Mouse (Mus musculus) liver, embryonic 12.5 days (tissue): Measurements from ENCODE around the gene Vapb. TPM values are rescaled to one million over a fixed set of nuclear protein-coding genes. Genes with fewer than 3 reads are reported as not detected.
A peak's percentile ranks its signal among the peaks of the same experiment; 100 is the strongest.

ENCODE experiments used
- ATAC-seq: fragments of 200-750 bp; cut with Nextera tagmentation; 2 replicates; pipeline ENCODE4 v1.8.0; 2017; ENCODE audit warnings: moderate number of reproducible peaks, mild to moderate bottlenecking, moderate library complexity
- H3K27ac ChIP-seq: fragments of 300-500 bp; sonication (generic); 2 replicates; pipeline ENCODE4 v1.5.1; 2016; ENCODE audit warnings: mild to moderate bottlenecking
- H3K27me3 ChIP-seq: fragments of 300-500 bp; sonication (generic); replicated peaks from 2 replicates; pipeline ENCODE4 v1.6.1; 2016; ENCODE audit warnings: mild to moderate bottlenecking, moderate library complexity
- H3K36me3 ChIP-seq: fragments of 300-500 bp; sonication (generic); 2 replicates; pipeline ENCODE4 v1.6.1; 2016; ENCODE audit warnings: mild to moderate bottlenecking, moderate library complexity
- H3K4me1 ChIP-seq: fragments of 300-500 bp; sonication (generic); 2 replicates; pipeline ENCODE4 v1.6.1; 2016
- H3K4me2 ChIP-seq: fragments of 300-500 bp; sonication (generic); 2 replicates; pipeline ENCODE4 v1.6.1; 2016; ENCODE audit warnings: mild to moderate bottlenecking, moderate library complexity
- H3K4me3 ChIP-seq: fragments of 300-500 bp; sonication (generic); 2 replicates; pipeline ENCODE4 v1.5.1; 2016; ENCODE audit warnings: mild to moderate bottlenecking, moderate library complexity
- H3K9ac ChIP-seq: fragments of 300-500 bp; sonication (generic); 2 replicates; pipeline ENCODE4 v1.6.1; 2016; ENCODE audit warnings: mild to moderate bottlenecking, moderate library complexity
- H3K9me3 ChIP-seq: fragments of 300-500 bp; sonication (generic); replicated peaks from 2 replicates; pipeline ENCODE4 v1.6.1; 2016; ENCODE audit warnings: mild to moderate bottlenecking, moderate library complexity
- WGBS: fragments of 180-500 bp; shearing (Covaris S2); methylation state at CpG from one replicate; pipeline ENCODE4 v1.1.7; 2016; ENCODE audit not compliant: insufficient replicate concordance; 5-methylcytosine and 5-hydroxymethylcytosine counted together
- polyA plus RNA-seq: library from polyadenylated mRNA; unstranded; fragments of >200 nt; fragmentation: Nextera tagmentation; extraction: Ambion mirVana; gene quantifications from 2 replicates; pipeline ENCODE4 v1.2.1, GENCODE M21; 2016

Vapb gene
- polyA plus RNA-seq, 1 experiment from 2014 or later = 8.9 TPM

DNA sequence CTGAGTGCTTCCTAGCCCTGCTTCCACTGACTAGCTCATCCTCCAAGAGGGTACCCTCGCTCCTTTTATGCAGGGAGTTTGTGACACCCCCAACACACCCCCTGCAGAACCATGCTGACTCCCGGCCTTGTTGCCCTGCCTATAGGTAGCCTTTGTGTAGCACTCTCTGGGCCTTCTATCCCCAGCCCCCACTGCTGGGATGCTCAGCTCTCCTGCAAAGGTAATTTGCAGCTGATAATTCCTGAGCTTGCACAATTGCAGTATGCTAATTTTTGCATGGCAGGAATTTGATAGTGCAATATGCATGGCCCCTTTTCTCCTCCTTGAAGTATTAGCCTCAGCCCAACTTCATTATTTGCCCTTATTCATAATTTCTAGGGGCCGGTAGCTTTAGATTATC lies 38.2 kb downstream of the Vapb start:
- Histone ChIP-seq H3K4me2 (no peak overlapping the region), H3K36me3 (peaks cover 76% of the 10 kb centered on the region), H3K9me3 (no peaks in the 10 kb centered on the region), H3K4me1 (peaks cover 20% of the 10 kb centered on the region), H3K27me3 (no peaks in the 10 kb centered on the region), H3K4me3 (no peak overlapping the region), H3K9ac (no peak overlapping the region), H3K27ac (no peak overlapping the region)
- 52% methylated on average over 3 of the region's 3 CpGs for WGBS
- ATAC-seq = no peak

DNA sequence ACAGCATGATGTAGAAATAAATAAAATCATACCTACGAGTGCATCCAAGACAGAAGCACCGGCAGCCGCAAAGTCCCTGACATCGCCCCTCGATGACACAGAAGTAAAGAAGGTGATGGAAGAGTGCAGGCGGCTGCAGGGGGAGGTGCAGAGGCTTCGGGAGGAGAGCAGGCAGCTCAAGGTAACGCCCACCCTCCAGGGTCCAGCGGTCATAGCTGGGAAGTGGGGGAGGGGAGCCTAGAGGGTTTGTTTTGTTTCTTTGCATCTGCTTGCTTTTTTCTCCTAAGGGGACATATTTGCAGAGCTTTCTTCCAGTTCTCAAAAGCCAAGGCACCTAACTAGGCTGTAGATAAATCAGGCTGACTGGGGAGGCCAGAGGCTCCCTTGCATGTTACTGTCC lies 38.8 kb downstream of the Vapb start:
- Histone ChIP-seq H3K4me1 (peaks cover 20% of the 10 kb centered on the region), H3K9ac (no peak overlapping the region), H3K36me3 (peaks cover 77% of the 10 kb centered on the region), H3K27me3 (no peaks in the 10 kb centered on the region), H3K4me2 (no peak overlapping the region), H3K27ac (no peak overlapping the region), H3K4me3 (no peak overlapping the region), H3K9me3 (no peaks in the 10 kb centered on the region)
- no peak for ATAC-seq
- WGBS = 54% methylated on average over 9 of the region's 9 CpGs

DNA sequence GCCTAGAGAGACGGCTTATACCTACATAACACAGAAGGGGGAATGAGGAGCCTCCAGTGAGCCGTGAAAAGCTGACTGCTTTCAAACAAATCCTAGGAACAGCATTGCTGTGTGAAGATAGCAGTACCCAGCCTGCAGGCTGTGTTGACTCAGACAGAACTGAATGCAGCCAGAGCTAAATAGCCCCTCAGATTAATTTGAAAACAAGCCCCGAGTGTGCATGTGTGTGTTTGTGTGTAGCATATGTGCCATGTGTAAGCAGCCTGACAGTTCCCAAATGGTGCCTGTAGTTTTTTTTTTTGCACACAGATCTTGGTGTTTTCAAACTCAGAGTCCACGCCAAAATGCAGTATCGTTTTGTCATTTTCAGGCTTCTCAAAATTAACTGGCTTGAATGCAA lies 43.6 kb downstream of the Vapb start:
- H3K27ac ChIP-seq = no peak overlapping the region
- no peaks in the 10 kb centered on the region for H3K27me3 ChIP-seq
- peaks cover 56% of the 10 kb centered on the region for H3K36me3 ChIP-seq
- no peak overlapping the region for H3K4me2 ChIP-seq
- 72% methylated on average over 5 of the region's 5 CpGs for WGBS
- no peaks in the 10 kb centered on the region for H3K9me3 ChIP-seq
- peaks cover 5% of the 10 kb centered on the region for H3K4me1 ChIP-seq
- no peak overlapping the region for H3K9ac ChIP-seq
- no peak for ATAC-seq
- no peak overlapping the region for H3K4me3 ChIP-seq

DNA sequence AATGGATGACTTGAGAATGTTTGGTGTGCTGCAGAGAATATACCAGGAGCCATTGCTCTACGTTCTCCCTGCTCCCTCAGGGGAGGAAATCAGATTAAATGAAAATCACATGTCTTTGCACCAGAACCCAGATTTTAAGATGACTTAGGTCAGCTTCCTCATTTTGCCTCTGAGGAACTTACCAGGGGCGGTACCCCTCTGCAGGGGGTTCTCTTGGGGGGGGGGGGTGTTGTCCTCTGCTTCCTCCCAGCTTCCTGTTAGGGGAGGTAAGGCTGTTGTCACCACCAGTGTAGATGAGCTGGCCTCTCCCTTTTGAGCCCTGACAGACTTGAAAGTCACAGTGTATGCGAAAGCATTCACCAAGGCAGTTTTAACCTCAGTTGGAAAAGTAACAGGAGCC lies 47.1 kb downstream of the Vapb start:
- Histone ChIP-seq H3K4me2 (no peak overlapping the region), H3K9me3 (no peaks in the 10 kb centered on the region), H3K4me1 (no peaks in the 10 kb centered on the region), H3K27me3 (no peaks in the 10 kb centered on the region), H3K9ac (no peak overlapping the region), H3K36me3 (peaks cover 23% of the 10 kb centered on the region), H3K27ac (no peak overlapping the region), H3K4me3 (no peak overlapping the region)
- 28% methylated on average over 3 of the region's 3 CpGs for WGBS
- ATAC-seq = 0 out of 2 replicates have a peak, but pooled peaks have one; percentile 18

DNA sequence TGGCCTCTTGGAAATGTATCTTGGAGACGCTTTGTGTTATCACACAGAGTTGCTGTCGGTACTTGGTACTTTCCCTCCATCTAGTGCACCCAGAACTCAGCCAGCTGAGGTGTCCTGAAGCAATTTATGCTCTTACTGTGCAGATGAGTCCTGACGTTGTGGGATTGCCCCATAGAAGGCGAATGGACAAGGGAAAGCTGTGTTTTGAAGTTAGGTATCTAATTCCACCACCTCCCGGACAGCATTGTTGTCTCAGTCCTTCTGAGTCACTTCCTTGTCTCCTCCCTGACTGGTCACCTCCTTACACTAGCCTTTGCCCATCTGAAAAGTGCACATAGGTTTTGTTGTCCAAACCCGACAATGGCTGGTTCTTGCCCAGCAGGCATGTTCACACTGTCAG lies 47.6 kb downstream of the Vapb start:
- peaks cover 18% of the 10 kb centered on the region for H3K36me3 ChIP-seq
- no peaks in the 10 kb centered on the region for H3K9me3 ChIP-seq
- H3K27me3 ChIP-seq = no peaks in the 10 kb centered on the region
- H3K4me1 ChIP-seq = peaks cover 5% of the 10 kb centered on the region; the same call in 1 of the 2 replicates
- no peak for ATAC-seq
- no peak overlapping the region for H3K4me2 ChIP-seq
- H3K4me3 ChIP-seq = no peak overlapping the region
- H3K9ac ChIP-seq = no peak overlapping the region
- no peak overlapping the region for H3K27ac ChIP-seq
- 47% methylated on average over 6 of the region's 6 CpGs for WGBS

DNA sequence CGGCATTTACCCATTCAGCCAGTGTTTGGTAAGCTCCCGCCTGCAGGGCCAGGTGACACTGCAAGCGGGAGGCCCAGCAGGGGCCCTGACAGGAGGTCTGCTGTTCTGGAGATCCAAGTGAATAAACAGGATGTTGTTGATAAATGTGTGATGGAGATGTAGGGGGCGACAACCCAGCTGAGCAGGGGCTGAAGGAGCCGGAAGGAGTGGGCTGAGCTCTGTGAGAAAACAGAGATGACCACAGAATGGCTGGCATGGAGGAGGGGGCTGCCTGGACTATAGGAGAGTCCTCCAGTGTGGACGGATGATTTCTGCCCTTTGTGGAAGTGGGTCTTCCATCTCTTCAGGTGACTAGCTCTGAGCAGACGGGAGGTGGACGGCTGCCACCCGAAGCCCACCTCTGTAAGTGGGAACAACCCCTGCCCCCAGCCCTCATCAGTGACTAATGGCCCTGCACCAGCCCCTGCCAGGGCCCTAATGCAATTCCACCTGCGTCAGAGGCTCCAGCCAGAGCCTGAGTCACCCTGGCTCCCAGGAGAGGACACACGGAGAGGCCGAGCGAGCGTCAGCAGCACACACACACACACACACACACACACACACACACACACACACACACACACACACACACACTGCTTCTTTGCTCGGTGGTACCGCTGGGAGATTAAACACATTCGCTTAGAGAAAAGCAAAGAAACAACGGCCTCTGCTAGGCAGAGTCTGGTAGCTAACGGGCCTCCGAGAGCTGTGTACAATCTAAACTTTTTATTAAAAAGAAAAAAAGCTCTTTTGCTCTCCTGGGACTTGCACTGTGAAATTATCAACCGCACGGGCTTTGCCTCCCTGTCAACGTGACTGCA lies 52.9 kb downstream of the Vapb start:
- peak; percentile 38 for ATAC-seq
- Histone ChIP-seq H3K27me3 (no peaks in the 10 kb centered on the region), H3K9ac (0 out of 2 replicates have a peak overlapping the region, but pooled peaks have one; percentile 7), H3K36me3 (no peaks in the 10 kb centered on the region), H3K27ac (no peak overlapping the region), H3K9me3 (no peaks in the 10 kb centered on the region), H3K4me3 (no peak overlapping the region), H3K4me1 (peaks cover 25% of the 10 kb centered on the region), H3K4me2 (no peak overlapping the region)
- WGBS = 33% methylated on average over 22 of the region's 23 CpGs

DNA sequence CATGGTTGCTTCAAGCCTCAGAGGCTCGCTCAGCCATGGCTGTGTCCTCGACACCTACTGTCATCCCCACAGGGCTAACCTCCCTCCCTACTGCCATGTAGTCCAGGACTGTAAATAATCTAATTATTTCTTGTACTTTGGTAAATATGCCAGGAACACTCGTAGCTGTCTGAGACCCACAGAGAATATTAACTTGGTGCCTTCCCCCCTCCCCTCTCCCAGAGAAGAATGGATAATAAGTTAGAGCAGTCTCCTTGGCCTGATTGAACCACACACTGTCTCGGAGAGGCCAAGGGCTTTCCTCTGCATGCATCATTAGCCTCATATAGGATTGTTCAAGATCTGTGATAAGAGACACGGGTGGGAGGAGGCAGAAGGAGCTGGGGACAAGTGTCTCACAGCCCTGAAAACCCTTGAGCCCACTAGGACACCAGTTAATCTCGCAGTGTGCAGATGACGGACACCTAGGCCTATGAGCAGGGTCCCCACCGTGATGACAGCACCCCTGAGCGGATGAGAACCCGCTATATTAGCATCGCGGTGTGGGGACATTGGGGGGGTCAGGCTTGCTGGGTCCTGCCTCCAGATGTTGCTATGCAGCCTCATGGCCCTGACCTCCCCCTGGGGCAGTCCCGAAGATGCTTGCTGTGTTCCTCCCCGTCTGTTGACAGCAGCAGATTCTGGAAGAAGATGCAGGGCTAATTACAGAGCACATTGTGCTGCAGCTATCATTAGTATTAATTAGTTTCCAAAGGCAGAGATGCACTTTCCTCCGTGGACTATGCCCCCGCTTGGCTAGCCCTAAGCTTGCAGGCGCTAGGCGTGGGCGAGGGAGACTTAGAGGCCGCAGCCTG lies 54.8 kb downstream of the Vapb start:
- H3K9ac ChIP-seq = no peak overlapping the region
- 73% methylated on average over 20 of the region's 20 CpGs for WGBS
- peaks cover 25% of the 10 kb centered on the region for H3K4me1 ChIP-seq
- H3K4me2 ChIP-seq = no peak overlapping the region
- H3K27ac ChIP-seq = no peak overlapping the region
- no peaks in the 10 kb centered on the region for H3K9me3 ChIP-seq
- no peak overlapping the region for H3K4me3 ChIP-seq
- no peaks in the 10 kb centered on the region for H3K27me3 ChIP-seq
- ATAC-seq = no peak
- H3K36me3 ChIP-seq = no peaks in the 10 kb centered on the region

DNA sequence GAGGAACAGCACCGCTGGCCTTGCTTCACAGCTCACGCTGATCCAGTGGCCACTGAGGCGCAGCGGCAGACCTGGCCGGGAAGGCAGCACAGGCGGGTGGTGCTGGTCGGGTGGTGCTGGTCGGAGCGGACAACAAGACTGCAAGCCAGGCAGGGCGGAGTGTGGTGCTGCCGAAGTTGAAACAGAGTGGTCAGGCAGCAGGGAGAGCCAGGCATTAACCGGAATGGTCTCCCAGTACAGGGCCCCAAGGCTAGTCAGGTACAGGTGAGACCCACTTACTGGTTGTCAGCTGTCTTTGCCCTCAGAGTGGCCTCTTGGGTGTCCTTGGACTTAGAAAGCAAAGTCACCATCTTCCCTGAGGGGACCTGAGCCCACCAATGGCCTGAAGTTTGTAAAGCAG lies 56.7 kb downstream of the Vapb start:
- Histone ChIP-seq H3K27me3 (no peaks in the 10 kb centered on the region), H3K4me1 (peaks cover 25% of the 10 kb centered on the region), H3K9ac (no peak overlapping the region), H3K4me2 (no peak overlapping the region), H3K4me3 (no peak overlapping the region), H3K27ac (no peak overlapping the region), H3K9me3 (no peaks in the 10 kb centered on the region), H3K36me3 (no peaks in the 10 kb centered on the region)
- 82% methylated on average over 12 of the region's 12 CpGs for WGBS
- no peak for ATAC-seq

DNA sequence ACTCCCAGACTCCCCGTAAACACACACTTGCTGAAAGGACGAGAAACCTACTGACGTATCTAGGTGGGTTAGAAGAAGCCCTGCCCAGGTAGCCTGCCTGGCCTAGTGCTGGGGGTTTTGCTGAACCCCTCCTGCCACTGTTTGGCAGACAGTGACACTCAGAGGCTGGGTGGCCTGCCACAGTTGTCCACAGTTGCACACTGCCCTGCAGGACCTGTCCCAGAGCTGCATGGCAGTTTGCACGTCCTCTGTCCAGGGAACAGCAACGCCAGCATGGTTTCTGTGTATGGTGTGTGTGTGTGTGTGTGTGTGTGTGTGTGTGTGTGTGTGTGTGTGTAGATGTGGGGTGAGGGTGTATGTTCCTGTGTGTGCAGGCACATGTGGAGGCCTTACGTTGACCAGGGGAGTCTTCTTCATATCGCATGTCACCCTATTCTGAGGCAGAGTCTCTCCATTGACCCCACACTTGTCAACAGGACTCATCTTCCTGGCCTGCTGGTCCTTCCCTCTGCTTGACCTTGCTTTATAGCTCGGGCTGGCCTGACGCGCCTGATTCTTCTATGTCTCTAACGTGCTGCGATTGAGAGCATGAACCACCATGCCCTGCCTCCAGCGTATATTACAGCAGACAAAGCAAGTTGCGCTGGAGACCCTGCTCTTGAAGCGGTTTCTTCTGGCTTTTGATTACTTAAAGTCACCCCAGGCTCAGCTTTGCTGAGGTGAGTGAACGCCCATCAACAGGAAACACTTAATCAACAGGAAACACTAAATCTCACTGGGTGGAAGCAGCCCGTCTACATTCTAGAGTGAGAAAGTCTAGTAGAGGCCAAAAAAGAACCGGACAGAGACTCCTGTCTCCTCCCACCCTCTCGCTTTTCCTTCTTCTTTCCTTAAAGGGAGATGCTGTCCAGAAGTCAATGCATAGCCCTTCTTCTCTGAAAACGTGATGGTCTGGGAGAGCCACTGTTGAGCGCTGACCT lies 57.5 kb downstream of the Vapb start:
- H3K36me3 ChIP-seq = no peaks in the 10 kb centered on the region
- no peak overlapping the region for H3K4me3 ChIP-seq
- 0 out of 2 replicates have a peak overlapping the region, but pooled peaks have one; percentile 36 for H3K27ac ChIP-seq
- H3K4me1 ChIP-seq = peaks cover 21% of the 10 kb centered on the region
- no peaks in the 10 kb centered on the region for H3K9me3 ChIP-seq
- ATAC-seq = no peak
- no peaks in the 10 kb centered on the region for H3K27me3 ChIP-seq
- WGBS = 44% methylated on average over 21 of the region's 21 CpGs
- H3K9ac ChIP-seq = no peak overlapping the region
- no peak overlapping the region for H3K4me2 ChIP-seq

DNA sequence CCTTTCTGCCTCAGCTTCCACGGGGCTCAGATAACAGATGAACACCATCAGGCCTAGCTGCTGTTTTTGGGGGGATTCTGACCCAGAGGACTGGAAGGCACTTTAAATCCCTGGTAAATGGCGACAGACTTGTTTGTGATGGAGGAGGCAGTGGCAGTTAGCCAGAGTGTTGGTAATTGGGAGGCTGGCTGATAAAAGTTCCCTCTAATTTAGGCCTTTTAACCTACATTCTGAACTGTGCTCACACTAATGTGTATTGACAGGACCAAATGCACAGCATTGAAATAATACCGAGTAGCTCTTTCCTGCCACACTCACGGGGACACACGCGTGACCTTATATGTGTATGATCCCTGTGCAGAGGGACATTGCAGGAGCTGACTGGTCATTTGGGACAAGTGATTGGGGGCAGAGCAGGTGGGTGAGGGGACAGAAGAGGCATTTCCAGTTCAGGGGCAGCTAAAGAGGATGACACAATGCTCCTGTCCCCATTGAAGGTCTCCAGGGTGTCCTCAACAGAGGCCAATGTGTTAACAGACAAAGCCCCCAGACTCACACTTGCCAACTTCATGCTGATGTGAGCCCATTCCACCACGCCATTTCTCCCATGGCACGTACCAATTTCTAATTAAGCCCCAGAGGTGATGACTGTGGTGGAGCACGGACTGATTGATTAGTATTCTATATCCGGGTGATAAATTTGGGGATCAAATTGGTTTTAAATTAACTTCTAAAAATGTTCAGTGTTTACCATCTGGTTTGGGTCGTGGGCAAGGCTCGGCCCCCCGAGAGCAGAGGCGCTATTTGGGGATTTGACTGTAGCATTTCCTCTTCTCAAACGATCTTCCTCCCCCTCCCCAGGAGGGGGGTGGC lies 58.7 kb downstream of the Vapb start:
- ATAC-seq = no peak
- H3K36me3 ChIP-seq = no peaks in the 10 kb centered on the region
- no peak overlapping the region for H3K4me3 ChIP-seq
- H3K9ac ChIP-seq = no peak overlapping the region
- peaks cover 10% of the 10 kb centered on the region; the same call in 1 of the 2 replicates for H3K4me1 ChIP-seq
- H3K4me2 ChIP-seq = no peak overlapping the region
- no peaks in the 10 kb centered on the region for H3K9me3 ChIP-seq
- H3K27ac ChIP-seq = no peak overlapping the region
- H3K27me3 ChIP-seq = no peaks in the 10 kb centered on the region
- WGBS = 59% methylated on average over 15 of the region's 15 CpGs

DNA sequence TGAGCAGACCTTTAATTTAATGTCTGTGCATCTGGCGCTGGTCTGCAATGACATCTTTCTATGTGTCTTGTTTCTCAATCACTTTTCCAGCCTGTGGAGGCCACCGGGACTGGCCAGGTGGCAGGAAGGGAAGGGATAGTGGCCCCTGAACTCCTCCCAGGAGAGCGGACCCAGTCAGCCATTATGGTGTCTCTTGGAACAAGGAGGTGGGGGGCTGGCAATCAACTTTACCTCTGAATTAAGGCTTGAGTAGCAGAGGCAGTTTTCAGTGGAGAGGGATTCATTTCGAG lies 59.3 kb downstream of the Vapb start:
- Histone ChIP-seq H3K4me1 (peaks cover 8% of the 10 kb centered on the region; the same call in 1 of the 2 replicates), H3K4me3 (no peak overlapping the region), H3K9ac (no peak overlapping the region), H3K27ac (no peak overlapping the region), H3K9me3 (no peaks in the 10 kb centered on the region), H3K36me3 (no peaks in the 10 kb centered on the region), H3K4me2 (no peak overlapping the region), H3K27me3 (no peaks in the 10 kb centered on the region)
- WGBS = 53% methylated on average over 4 of the region's 4 CpGs
- ATAC-seq = no peak
